Mouse (Mus musculus) forebrain, embryonic 10.5 days (tissue): ENCODE results near the gene Mapk10. TPM values are rescaled to one million over a fixed set of nuclear protein-coding genes. Genes with fewer than 3 reads are reported as not detected.
"Not testable (repeated sequence)": the region's sequence is repeated elsewhere in the genome, so short reads cannot be mapped to it uniquely, and the experiment has no call there.

ENCODE experiments used
- DNase-seq: peaks from one replicate; pipeline ENCODE4 v3.0.0-alpha.2; 2017; ENCODE audit warnings: low spot score; ENCODE audit errors: extremely low spot score
- H3K27ac ChIP-seq: fragments of 300-500 bp; sonication (generic); 2 replicates; pipeline ENCODE4 v1.5.1; 2016; ENCODE audit warnings: mild to moderate bottlenecking
- H3K27me3 ChIP-seq: fragments of 300-500 bp; sonication (generic); 2 replicates; pipeline ENCODE4 v1.6.1; 2016; ENCODE audit warnings: mild to moderate bottlenecking; ENCODE audit not compliant: poor library complexity, severe bottlenecking
- H3K36me3 ChIP-seq: fragments of 300-500 bp; sonication (generic); replicated peaks from 2 replicates; pipeline ENCODE4 v1.6.1; 2016; ENCODE audit warnings: mild to moderate bottlenecking, moderate library complexity
- H3K4me1 ChIP-seq: fragments of 300-500 bp; sonication (generic); 2 replicates; pipeline ENCODE4 v1.6.1; 2016
- H3K4me3 ChIP-seq: fragments of 300-500 bp; sonication (generic); 2 replicates; pipeline ENCODE4 v1.5.1; 2016; ENCODE audit warnings: mild to moderate bottlenecking, moderate library complexity
- H3K9me3 ChIP-seq: fragments of 300-500 bp; sonication (generic); 2 replicates; pipeline ENCODE4 v1.6.1; 2016; ENCODE audit warnings: mild to moderate bottlenecking, moderate library complexity
- WGBS: fragments of 180-500 bp; shearing (Covaris S2); methylation state at CpG from one replicate; pipeline ENCODE4 v1.1.7; 2016; 5-methylcytosine and 5-hydroxymethylcytosine counted together
- polyA plus RNA-seq: library from polyadenylated mRNA; unstranded; fragments of >200 nt; fragmentation: Nextera tagmentation; extraction: Ambion mirVana; gene quantifications from 2 replicates; pipeline ENCODE4 v1.2.1, GENCODE M21; 2016

Mapk10 gene
- polyA plus RNA-seq, 1 experiment from 2014 or later, result 7.7 TPM

DNA sequence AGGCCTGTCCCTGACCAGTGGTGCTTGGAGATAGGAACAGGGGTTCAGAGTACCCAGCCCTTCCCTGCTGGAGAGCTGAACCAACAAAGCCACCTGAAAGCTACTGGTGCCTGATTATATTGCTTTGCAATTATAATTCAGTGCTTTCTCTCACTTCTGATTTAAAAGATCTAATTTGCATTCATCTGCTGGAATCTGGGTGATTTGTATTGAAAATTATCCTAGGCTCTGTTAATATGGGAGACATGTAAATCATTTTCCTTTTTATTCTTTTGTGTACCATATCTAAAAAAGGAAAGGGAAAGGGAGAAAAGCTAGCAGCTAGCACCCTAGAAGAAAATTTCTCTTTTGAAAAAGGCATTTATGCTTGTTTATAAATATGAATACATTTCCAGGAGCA lies 234.6 kb downstream of the Mapk10 start:
- H3K9me3 ChIP-seq, result no peaks in the 10 kb centered on the region
- no peak overlapping the region for H3K4me3 ChIP-seq
- H3K4me1 ChIP-seq, result peaks cover 11% of the 10 kb centered on the region
- no peaks in the 10 kb centered on the region for H3K27me3 ChIP-seq
- H3K36me3 ChIP-seq, result no peaks in the 10 kb centered on the region
- DNase-seq, result no peak
- H3K27ac ChIP-seq, result no peak overlapping the region

DNA sequence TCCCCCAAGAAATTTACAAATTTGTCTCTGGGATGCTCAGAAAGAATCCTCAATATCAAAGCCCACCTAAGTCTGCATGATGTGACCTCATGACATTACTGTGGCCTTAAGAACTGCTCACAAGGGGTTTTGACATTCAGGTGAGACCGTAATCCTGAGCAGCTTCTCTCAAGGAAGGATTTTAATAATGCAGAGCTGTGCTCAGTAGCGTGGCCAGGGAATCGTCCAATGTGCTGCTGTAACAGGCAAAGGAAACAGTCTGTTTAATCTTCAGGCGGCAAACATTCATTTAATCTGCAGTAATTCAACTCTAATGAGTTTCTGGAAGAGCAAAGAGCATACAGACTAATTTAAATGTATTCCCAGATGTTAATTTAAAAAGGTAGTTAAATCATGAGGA lies 236.7 kb downstream of the Mapk10 start:
- Histone ChIP-seq H3K9me3 (no peaks in the 10 kb centered on the region), H3K27me3 (no peaks in the 10 kb centered on the region)
- WGBS, result 87% methylated on average over 4 of the region's 4 CpGs

DNA sequence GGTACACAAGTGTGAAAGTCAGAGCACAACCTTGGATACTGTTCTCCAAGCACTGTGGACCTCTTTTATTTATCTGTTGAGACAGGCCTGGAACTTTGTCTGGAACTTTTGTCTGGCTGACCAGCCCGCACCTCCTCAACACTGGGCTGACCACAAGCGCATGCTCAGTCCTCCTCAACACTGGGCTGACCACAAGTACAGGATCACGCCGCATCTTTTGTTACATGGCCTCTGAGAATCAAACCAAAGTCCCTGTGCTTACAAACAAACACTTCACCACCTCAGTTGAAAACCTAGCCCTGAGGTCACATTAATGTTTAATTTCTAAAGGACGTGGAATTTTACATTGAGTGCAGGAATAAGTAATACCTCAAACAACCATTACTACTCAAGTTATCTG lies 246.7 kb downstream of the Mapk10 start:
- H3K4me3 ChIP-seq, result no peak overlapping the region
- no peak for DNase-seq
- WGBS, result 92% methylated on average over 5 of the region's 5 CpGs
- no peak overlapping the region for H3K27ac ChIP-seq
- H3K9me3 ChIP-seq, result no peaks in the 10 kb centered on the region
- H3K4me1 ChIP-seq, result no peaks in the 10 kb centered on the region; the same call in 1 of the 2 replicates
- no peaks in the 10 kb centered on the region for H3K36me3 ChIP-seq
- no peaks in the 10 kb centered on the region for H3K27me3 ChIP-seq

More for the DNA sequence above, 236.7 kb downstream of the Mapk10 start:
- H3K36me3 ChIP-seq, result no peaks in the 10 kb centered on the region
- H3K27ac ChIP-seq, result no peak overlapping the region
- no peak overlapping the region for H3K4me3 ChIP-seq
- peaks cover 11% of the 10 kb centered on the region for H3K4me1 ChIP-seq
- DNase-seq, result no peak

- no peak overlapping the region for H3K27ac ChIP-seq
- no peak for DNase-seq
- no peak overlapping the region for H3K4me3 ChIP-seq
- H3K9me3 ChIP-seq, result no peaks in the 10 kb centered on the region
- no peaks in the 10 kb centered on the region for H3K4me1 ChIP-seq
- H3K36me3 ChIP-seq, result no peaks in the 10 kb centered on the region
- 93% methylated on average over 8 of the region's 8 CpGs for WGBS
- H3K27me3 ChIP-seq, result no peaks in the 10 kb centered on the region
Observed at GRCm38 (mm10) chr5:102953414-102953813, 257.7 kb downstream of the Mapk10 start.

GRCm38 (mm10) chr5:102952918-102953317 lies 258.2 kb downstream of the Mapk10 start:
- no peak for DNase-seq
- Histone ChIP-seq H3K4me1 (no peaks in the 10 kb centered on the region), H3K27ac (no peak overlapping the region), H3K4me3 (no peak overlapping the region), H3K27me3 (no peaks in the 10 kb centered on the region), H3K9me3 (no peaks in the 10 kb centered on the region), H3K36me3 (no peaks in the 10 kb centered on the region)
- 88% methylated on average over 3 of the region's 3 CpGs for WGBS

DNA sequence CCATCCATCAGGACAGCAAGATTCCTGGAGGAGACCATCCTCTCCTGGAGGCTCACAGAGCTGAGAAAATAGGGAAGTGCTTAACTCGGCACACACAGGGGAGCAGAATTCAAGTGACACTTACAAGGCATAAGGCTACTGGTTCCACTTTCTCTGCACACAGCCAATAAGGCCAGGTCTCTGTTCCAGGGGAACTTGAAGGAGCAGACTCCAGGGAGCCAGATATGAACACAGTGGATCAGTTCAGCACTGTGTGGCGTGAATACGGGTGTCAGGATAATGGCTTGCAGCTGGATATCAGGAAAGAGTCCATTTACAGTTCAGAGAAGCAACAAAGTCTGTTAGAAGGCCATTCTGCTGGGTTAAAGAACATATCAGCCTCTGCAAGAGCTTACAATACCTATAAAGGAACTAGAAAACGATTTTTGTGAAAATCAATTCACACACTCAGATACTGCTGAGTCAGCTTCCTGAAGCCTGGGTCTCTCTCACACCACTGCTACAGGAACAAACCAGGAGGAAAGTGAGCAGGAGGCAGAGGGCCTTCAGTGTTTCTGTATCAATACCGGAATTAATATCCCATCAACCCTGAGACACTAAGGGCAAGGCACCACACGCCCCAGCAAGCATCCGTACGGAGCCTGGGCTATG lies 263.9 kb downstream of the Mapk10 start:
- Histone ChIP-seq H3K36me3 (no peaks in the 10 kb centered on the region), H3K9me3 (no peaks in the 10 kb centered on the region), H3K4me1 (no peaks in the 10 kb centered on the region), H3K27ac (no peak overlapping the region), H3K4me3 (no peak overlapping the region), H3K27me3 (no peaks in the 10 kb centered on the region)
- 80% methylated on average over 8 of the region's 8 CpGs for WGBS
- DNase-seq, result peak; percentile 6

- no peaks in the 10 kb centered on the region for H3K9me3 ChIP-seq
- H3K36me3 ChIP-seq, result no peaks in the 10 kb centered on the region
- no peaks in the 10 kb centered on the region for H3K27me3 ChIP-seq
- no peak overlapping the region for H3K27ac ChIP-seq
- H3K4me1 ChIP-seq, result no peaks in the 10 kb centered on the region
- no peak overlapping the region for H3K4me3 ChIP-seq
- WGBS, result 95% methylated on average over 8 of the region's 8 CpGs
- no peak for DNase-seq
Observed at GRCm38 (mm10) chr5:102946625-102947024, 264.5 kb downstream of the Mapk10 start.

DNA sequence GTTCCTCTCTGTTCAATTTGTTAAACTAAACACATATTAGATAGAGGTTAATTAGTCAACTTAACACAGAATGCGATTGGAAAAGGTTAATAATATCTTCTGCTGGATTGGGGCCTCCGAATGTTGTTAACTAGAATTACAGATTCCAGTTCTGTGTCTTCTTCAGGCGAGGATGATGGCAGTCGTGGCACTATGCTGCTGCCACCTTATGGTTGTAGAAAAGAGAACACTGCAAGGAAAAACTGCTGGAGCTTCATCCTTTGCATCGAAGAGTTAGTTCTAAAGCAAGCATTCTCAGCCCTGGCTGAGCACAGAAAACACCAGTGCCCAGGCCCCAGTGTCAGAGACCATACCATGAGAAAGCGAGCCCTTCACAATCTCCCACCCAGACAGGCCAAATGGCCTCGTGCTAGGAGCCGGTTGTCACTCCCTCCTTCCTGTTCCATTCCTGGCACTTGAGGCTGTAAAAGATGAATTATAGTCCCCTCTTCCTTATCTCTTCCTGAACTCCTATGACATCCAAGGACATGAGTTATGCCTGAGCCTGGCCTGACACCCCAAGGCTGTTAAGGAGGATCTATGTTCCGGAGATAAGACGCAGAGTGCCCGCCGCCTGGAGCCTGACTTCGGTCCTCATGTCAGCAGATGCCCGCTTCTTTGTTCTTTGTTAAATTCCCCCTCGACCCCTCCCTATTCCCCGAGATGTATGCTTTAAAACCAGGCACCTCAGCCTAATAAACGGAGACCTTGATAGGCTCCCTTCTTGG lies 267.1 kb downstream of the Mapk10 start:
- not testable (repeated sequence) for H3K4me3 ChIP-seq, H3K27me3 ChIP-seq, DNase-seq, H3K4me1 ChIP-seq, H3K27ac ChIP-seq, H3K36me3 ChIP-seq, H3K9me3 ChIP-seq
- 88% methylated on average over 17 of the region's 17 CpGs for WGBS

DNA sequence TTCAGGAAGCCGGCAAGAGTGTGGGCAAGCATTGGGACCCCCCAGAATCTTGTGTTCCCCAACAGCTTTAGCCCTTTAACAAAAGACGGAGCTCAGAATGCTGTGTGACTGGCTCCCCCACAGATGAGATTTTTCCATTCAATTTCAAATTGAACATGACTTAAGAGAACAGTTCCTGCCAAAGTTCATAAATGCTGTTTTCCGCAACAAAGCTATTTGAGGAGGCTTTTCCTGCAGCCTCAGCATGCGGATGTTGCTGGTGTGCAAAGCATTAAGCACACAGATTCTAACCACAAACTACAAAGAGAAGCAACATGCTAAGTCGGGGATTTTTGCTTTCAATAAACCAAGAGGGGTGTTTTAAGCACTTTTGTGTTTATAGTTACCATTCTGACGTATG lies 281.0 kb downstream of the Mapk10 start:
- Histone ChIP-seq H3K27ac (no peak overlapping the region), H3K9me3 (no peaks in the 10 kb centered on the region), H3K4me3 (no peak overlapping the region), H3K36me3 (no peaks in the 10 kb centered on the region), H3K27me3 (no peaks in the 10 kb centered on the region), H3K4me1 (no peaks in the 10 kb centered on the region)
- DNase-seq, result no peak
- WGBS, result 77% methylated on average over 6 of the region's 6 CpGs

GRCm38 (mm10) chr5:102926786-102927185 lies 284.3 kb downstream of the Mapk10 start:
- no peak for DNase-seq
- Histone ChIP-seq H3K27me3 (no peaks in the 10 kb centered on the region), H3K4me3 (no peak overlapping the region), H3K4me1 (no peaks in the 10 kb centered on the region), H3K36me3 (no peaks in the 10 kb centered on the region), H3K9me3 (no peaks in the 10 kb centered on the region), H3K27ac (no peak overlapping the region)
- 90% methylated on average over 5 of the region's 5 CpGs for WGBS

- Histone ChIP-seq H3K9me3 (no peaks in the 10 kb centered on the region), H3K27ac (no peak overlapping the region), H3K27me3 (no peaks in the 10 kb centered on the region), H3K36me3 (no peaks in the 10 kb centered on the region), H3K4me3 (no peak overlapping the region), H3K4me1 (peaks cover 4% of the 10 kb centered on the region; the same call in 1 of the 2 replicates)
- 92% methylated on average over 2 of the region's 2 CpGs for WGBS
- DNase-seq, result no peak
Observed at GRCm38 (mm10) chr5:102920199-102920598, 290.9 kb downstream of the Mapk10 start.

DNA sequence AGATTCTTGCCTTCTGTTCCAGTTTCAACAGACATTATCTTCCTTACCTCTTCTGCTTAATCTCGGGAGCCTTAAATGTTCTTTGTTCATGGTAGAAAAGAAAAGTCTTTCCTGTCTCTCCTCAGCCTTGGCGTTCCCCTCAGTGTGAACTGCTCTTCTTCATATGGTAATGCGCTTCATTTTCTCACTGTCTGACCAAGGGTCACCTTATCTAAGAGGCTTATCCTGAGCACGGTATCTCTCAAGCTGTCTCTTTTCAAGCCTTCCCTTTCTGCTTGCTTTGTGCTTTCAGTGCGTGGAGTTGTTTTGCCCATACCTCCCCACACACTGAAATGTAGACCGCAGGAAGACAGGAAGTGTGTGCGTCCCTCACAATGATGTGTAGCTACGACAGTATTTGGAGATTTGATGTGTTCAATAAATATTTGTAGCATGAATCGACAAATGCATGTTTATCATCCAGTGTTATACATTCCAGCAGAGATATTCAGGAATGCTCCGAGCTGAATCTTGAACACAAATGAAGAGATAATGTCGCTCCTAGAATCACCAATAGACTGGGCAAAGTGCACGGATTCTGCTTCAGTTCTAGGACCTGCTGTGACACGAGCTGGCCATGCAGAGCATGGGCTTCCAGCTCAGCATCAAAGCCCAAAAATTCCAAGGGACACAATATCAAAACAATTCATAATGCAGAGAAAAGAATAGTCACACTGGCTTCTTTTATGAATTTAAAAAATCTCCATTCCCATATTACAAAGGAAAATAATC lies 305.5 kb downstream of the Mapk10 start:
- no peak overlapping the region for H3K4me3 ChIP-seq
- no peaks in the 10 kb centered on the region for H3K4me1 ChIP-seq
- H3K9me3 ChIP-seq, result no peaks in the 10 kb centered on the region
- no peak overlapping the region for H3K27ac ChIP-seq
- no peak for DNase-seq
- no peaks in the 10 kb centered on the region for H3K27me3 ChIP-seq
- WGBS, result 50% methylated on average over 13 of the region's 13 CpGs
- no peaks in the 10 kb centered on the region for H3K36me3 ChIP-seq

- H3K27me3 ChIP-seq, result no peaks in the 10 kb centered on the region
- H3K9me3 ChIP-seq, result no peaks in the 10 kb centered on the region
- no peaks in the 10 kb centered on the region for H3K4me1 ChIP-seq
- H3K36me3 ChIP-seq, result no peaks in the 10 kb centered on the region
- DNase-seq, result no peak
- WGBS, result 89% methylated on average over 12 of the region's 12 CpGs
- no peak overlapping the region for H3K27ac ChIP-seq
- no peak overlapping the region for H3K4me3 ChIP-seq
Observed at GRCm38 (mm10) chr5:102904066-102904465, 307.1 kb downstream of the Mapk10 start.
